Mouse (Mus musculus) lung, adult 2 months (tissue): ENCODE data around the gene Mtx1.

ENCODE experiments used
- CTCF ChIP-seq: fragments of 200-500 bp; IDR thresholded peaks from 2 replicates; pipeline ENCODE4 v1.5.1; 2011; ENCODE audit warnings: mild to moderate bottlenecking, low read length, control low read depth; ENCODE audit not compliant: insufficient read depth
- POLR2A ChIP-seq: fragments of 200-500 bp; IDR thresholded peaks from 2 replicates; pipeline ENCODE4 v1.6.1; 2011; ENCODE audit warnings: low read depth, mild to moderate bottlenecking, control low read depth, low read length, borderline replicate concordance; ENCODE audit errors: extremely low read depth

DNA sequence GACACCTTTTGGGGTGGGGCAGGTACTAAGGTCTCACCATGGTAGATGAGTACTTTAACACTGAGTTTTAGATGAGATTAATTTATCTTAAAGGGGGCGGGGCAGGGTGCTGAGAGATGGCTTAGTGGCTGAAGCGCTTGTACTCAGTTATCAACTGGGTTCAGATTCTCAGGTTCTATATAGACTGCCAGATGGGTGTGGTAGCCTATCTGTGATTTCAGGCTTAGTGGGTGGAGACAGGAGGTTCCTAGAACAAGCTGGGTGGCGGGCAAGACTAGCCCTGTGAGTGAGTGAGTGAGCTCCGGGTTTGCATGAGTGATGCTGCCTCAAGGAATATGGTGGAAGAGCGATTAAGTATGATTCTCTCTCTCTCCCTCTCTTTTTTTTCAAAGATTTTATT lies 28.1 kb upstream of the Mtx1 start:
- TF ChIP-seq CTCF (no peak), POLR2A (no peak)
